Mouse (Mus musculus): ENCODE measurements at regions not wholly inside any gene's neighbourhood (a gene's known extent, or its start where the extent isn't known, plus 50 kb on each side); places are given as distances from the start of the nearest gene placed in this dataset.

GRCm38 (mm10) chr17:50391207-50391606 is 97.8 kb upstream of the Dazl start:
- TF ChIP-seq CTCF (IDR thresholded peaks at IDR 0.05; ENCODE audit: low read depth) (no peak), EP300 (IDR thresholded peaks at IDR 0.05; ENCODE audit: low read depth) (no peak)
